Mouse (Mus musculus) lung, postnatal 10 days (tissue): ENCODE measurements around the gene Dao.

Experiments
- DNase-seq: peaks from one replicate; pipeline ENCODE4 v3.0.0; 2021

Gene Dao

DNA sequence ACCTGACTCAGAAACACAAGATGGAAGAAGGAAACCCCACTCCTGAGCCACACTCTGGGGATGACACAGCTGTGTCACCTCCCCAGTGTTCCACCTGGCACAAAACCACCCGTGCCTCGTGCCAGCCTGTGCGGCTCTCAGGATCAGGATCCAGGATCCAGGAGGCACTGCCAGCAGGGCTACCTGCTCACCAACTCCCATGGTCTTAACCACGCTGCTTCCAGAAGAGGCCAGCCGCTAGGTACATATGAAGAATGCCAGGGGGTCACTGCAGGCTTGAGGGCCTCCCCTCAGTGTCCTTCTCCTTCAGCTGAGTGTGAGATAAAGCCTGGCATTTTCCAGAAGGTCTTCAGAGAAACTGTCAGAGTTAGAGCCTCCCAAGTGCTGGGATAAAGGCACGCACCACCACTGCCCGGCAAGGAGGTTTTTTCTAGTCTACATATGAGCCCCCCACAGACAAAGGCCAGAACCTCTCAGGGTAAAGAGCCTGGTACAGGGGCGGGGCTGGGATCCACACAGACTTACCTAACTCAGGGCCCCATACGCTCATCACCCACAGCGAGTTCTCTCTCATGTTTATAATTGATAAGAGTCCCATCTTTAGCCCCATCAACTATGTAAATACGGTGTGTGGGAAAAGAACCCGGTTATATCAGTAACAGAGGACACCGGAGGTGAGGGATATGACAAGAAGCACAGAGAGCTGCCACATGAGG lies 19.3 kb upstream of the Dao start:
- no peak for DNase-seq

DNA sequence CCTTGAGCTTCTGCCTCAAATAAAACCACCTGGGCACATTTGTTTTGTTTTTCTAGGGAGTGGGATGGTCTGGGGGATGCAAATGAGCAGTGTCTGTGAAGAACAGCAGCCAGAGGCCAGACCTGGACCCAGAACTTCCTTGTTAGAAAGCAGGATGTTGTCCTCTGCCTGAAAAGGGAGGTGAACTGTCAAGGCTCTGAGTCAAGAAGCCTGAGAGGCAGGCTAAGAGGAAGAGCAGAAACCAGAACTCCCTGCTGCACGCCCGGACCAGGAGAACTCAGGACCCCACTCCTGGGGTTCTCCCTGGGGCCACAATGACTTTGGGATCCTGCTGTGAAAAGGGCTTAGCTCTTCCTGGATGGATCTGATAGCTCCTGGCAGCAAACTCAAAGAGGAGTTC lies 17.8 kb upstream of the Dao start:
- DNase-seq, result no peak

DNA sequence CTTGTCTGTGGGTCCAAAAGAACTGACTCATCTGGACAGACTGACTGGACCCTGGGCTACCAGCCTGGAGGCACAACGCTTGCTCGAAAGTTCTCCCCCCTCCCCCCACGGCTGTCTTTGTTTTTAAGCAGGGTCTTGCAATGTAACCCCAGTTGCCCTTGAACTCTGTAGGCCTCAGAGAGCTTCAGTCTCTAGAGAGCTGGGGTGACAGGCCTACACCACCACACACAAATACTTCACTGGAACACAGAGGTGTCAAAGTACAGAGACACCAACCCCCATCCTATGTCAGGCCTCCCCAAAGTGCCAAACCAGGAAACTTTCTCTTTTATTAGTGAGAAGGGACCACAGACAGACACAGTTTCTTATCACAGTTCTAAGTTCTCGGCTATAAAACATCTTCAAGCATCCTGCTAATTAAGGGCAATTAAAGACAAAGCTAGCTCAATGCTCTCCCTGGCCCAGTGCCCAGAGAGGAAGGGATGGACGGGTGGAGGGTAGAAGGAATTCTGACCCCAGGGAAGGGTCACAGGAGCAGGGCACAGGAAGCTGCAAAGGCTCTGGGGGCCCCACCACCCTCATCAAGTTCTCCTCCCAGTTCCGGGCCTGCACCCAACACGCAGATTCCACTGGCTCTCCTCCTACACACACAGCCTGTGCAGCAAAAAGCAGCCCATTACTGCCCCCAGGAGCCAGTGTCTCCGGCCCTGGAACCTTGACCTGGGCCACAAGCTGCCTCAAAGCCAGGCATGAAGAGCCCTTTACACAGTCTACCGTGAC lies 17.1 kb upstream of the Dao start:
- DNase-seq, result peak; percentile 76

DNA sequence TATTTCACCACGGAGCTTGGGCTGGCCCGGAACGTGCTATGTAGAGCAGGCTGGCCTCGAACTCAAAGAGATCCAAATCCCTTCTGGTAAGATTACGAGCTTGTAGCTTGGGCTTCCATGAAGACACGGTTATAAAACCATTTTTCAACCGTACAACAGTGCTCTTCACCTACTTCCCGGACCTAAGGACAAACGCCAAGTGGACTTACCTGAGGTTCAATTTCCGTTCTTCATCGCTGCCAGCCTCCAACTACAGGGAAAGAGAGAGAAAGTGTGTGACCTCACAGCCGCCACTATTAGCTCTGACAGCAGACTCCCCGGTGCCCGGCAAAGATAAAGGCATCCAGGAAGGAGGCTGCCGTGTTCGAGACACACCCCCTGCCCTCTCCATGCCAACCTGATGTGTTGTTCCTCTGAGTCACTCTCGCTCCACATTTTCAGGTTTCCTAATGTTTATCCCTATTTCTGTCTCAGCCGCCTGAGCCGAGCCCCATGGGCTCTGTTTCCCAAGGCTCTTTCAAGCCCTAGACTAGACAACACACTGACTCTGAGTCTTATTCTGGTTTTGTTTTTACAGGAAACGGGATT lies 14.0 kb upstream of the Dao start:
- peak; percentile 55 for DNase-seq

DNA sequence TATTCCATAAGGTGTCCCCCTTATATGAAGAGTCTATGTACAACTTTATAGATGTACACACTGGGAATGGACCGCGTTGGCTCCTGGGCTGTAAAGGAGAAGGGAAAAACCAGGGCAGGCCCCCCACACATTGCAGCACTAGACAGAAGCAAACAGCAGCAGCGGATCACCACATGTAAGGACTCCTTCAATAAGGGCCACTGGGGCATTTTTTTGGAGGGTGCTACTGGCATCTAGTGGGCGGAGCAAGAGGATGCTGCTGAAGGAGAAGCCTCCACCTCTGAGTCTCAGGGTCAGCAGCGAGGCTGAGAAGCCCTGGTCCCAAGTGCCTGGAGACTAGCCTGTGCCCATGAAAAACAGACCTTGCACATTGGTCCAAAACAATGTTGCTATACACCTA lies 12.9 kb upstream of the Dao start:
- DNase-seq, result peak; percentile 48

DNA sequence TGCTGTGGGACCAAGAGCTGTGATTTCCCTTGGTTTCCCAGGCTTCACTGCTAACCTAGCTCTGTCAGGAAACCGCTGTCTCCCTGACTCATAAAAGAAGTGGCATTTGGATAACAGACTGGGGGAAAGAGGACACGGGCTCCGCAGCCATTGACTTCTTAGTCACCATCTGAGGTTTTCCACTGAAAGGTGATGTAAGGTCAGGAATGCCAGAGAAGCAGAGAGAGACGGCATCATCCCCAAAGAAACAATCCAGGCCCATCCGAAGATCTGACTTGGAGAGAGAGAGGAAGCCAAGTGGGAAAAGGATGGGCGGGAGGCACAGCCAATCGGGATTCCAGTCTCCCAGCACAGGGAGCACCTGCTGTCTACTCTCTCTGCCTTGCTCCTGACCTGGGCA lies 12.4 kb upstream of the Dao start:
- no peak for DNase-seq

DNA sequence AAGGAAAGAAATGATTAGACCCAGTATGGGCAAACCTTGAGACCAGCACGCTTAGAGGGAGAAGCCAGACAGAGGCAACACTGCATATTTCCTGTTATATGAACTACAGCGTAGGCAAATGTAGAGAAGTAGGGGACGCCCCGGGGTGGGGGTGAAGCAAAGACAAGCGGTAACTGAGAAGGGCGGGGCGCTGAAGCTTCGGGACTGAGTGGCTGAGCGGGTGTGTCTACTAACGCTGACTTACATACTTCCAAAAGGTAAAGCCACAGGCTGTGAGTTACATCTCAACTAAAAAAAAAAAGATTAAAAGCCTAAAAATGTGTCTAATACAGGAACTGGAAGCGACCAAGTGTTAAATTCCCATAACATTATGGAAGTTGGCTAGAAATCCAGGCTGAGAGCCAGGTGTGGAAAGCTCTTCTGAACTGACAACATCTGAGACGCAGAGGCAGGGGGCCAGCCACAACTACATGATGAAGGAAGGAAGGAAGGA lies 11.1 kb upstream of the Dao start:
- DNase-seq, result peak; percentile 79

DNA sequence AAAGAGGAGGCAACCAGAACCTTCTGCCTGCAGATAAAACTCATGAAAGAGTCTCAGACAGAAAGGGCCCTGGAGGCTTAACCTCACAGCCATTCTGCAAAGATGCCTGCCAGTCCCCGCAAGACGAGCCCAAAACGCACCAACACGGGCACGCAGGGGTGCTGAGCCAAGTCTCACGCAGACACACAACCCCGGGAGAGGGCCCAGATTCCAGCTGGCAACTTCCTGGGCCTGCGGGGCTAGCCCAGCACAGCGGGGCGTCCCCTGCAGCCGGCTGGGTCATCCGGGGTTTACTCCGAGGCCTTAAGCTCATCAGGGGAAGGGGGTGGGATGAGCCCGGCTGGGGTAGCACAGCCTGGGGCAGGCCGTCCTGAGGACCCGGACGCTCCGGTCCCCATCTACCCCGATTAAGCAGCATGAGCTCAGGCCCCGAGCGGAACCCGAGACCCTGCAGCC lies 10.4 kb upstream of the Dao start:
- peak; percentile 68 for DNase-seq

DNA sequence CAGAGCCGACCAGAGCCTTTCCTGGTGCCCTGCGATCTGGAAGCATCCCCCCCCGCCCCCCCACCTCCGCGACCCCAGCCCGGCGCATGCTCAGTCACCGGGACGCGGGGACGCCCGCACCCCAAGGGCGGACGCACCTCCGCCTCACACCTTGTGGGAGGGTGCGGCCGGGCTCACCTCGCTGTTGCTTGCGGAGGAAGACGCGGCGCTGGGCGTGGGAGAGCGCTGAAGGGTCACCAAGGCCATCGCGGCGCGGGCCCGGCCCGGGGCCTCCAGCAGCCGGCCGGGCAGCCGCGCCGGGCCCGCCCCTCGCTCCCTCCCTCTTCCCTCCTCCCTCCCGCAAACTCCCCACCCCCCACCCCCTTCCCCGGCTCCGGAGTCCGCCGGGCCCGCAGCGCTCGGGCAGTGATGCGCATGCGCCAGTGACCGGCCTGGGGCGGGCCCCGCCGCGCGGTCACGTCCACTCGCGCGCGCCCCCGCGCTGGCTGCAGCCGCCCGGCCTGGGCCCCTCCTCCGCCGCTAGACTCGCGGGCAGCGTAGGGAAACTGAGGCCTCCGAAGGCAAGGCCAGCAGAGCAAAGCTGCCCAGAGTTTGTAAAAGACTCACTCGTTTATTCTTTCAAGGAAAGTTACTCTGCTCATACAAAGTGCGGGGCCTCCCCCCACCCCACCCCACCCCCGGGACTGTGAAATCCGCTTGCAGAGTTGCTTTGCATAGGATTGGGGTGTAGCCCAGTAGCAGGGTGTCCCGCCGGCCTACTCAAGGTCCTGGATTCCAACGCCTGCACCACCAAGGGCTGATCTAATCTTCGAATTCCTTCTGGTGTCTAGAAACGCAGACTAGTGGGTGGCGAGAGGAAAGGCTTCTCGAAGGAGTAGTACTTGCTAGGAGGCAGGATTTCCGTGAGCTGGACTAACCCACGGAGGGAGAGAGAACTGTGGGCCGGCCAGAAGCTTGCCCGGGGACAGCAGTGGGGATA lies 9.7 kb upstream of the Dao start, which contains the start of gene Ssh1:
Gene Ssh1, minus strand, starts transcription at position 408 of the 979 bp plus-strand sequence.
- DNase-seq, result peak; percentile 91

DNA sequence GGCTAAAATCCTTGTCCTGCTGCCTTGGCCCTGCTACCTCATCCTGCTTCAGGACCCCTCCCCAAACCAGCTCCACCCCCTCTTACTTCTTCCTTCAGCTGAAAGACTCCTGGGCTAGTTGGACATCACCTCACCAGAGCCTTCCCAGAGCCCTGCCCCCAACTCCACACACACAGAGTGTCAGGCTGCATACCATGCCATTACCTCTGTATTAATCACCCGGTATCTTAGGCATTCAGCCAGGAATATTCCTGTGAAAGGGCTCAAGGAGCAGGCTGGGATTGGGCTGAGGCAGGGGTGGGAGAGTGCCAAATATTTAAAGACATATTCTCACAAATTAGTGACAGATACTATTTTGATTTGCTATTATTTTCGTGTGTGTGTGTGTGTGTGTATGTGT lies 7.0 kb upstream of the Dao start:
- DNase-seq, result no peak

DNA sequence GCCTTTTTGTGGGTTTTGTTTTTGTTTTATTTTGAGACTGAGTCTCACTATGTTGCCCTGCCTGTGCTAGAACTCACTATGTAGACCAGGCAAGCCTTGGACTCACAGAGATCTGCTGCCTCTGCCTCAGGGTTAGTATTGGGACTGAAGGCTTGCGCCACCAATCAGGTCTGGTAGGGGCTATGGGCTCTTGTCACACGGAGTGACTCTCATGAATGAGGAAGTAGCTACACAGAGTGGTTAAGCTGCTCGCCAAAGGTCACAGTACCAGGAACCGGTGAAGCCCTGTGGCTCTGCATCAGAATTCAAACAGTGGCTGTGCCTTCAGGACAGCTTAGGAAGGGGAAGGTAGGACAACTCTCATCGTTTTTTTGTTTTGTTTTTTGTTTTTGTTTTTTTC lies 4.1 kb upstream of the Dao start:
- DNase-seq, result peak; percentile 30

DNA sequence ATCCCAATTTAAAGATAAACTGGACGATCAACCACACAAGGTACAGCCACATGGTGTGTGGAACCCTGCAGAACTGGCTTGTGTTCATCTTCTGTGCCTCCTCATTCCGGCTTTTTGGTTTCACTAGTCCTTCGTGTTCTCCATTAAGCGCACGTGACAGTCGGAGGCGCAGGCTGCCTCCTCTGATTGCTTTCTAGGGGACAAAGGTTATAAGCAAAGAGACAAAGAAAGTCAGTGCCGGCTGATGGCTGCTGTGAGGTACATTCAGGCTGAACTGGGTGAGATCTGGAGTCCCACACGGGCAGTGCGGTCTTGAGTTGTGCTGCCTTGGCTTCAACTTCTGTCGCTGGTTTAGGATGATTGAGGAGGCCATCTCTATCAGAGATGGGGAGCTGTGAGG lies 1.1 kb downstream of the Dao start:
- DNase-seq, result no peak

DNA sequence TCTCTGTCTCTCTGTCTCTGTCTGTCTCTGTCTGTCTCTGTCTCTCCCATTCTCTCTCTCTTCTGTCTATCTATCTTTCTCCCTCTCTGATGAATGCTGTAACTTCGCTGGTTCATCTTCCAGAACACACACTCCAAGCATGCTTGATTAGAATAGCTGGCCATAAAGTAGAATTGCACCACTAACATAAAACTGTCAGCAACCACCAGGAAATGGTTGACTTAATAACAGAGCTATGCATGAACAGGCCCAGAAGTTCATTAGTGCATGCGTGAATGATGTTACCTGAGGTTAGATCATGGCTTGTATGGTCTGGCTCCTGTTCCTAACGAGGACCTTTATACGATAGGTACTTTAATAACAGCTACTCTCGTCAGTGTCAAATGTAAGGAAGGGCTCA lies 1.6 kb downstream of the Dao start:
- no peak for DNase-seq

DNA sequence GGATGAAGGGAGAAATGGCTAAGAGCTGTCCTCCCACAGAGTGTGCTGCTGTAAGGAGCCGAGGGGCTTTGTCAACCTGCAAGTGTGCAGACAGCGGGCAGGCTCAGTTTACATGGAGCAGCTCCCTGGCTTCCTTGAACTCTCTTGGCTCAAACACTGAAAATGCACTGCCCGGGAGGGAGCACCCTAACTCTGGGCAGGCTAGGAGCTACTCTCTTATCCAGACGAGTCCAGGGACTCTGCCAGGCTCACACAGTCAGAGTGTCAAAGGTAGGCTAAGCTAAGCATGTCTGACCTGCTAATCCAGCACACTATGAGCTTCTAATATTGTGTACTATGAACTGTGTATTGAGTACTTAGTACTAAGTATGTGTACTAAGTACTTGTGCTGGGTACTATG lies 3.5 kb downstream of the Dao start:
- DNase-seq, result no peak

DNA sequence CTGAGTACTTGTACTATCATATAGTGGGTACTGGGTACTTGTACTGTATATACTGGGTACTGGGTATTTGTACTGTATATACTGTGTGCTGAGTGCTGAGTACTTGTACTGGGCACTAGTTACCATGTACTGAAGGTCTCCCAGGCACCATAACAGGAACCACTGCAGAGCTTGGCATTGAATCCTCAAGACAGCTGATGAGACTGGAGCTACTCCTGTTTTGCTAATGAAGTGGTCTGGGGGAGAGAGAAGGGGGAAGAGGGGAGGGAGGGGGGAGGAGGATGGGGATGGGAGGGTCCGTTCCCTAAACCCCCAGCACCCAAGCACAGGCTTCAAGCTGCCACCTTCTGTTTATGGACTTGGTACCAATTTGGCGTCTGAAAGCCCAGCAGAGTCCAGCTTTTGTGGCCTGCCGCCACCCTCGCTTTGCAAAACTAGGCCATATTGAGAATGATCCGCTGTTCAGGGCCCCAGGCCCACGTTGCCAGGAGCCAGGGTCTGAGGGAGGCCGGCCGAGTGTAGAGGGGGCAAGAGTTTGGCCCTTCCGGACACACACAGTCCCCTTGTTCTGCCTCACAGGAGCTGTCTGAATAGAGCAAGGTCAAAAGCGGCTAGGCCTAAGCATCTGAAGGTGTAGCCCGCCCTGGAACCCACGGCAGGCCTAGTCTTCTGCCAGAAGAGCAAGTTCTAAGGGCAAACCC lies 4.4 kb downstream of the Dao start:
- DNase-seq, result no peak

DNA sequence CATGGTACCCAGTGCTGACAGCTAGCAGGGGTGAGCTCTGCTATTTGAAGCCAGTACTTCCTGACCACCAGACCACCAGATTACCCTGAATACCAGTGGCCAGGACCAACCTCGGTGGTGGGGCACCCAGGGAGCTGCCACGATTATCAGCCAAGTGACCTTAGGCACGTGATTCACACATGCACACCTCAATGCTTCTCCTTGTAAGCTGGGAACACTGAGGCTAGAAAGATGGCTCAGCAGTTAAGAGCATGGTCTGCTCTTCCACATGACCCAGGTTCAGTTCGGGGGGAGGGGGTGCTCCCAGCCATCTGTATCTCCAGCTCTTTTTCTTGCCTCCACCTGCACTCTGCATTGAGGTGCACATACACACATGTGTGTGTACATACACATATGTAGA lies 5.5 kb downstream of the Dao start:
- DNase-seq, result no peak

DNA sequence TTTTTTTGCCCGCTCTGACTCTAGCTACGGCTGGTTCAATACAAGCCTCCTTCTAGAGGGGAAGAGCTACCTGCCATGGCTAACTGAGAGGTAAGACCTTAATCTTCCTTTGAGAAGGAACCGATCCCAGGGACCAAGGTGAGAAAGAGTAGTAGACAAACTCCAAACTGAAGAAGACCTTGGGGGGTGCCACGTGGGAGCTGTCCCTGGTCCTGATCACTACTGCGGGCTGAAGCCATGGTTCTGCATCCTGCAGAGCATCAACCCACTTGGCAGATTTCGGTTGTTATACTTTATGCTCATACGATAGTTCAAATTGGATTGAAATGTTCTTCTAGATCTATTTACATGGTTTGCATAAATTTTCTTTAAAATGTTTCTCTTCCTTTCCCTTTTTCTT lies 11.6 kb downstream of the Dao start:
- peak; percentile 20 for DNase-seq

DNA sequence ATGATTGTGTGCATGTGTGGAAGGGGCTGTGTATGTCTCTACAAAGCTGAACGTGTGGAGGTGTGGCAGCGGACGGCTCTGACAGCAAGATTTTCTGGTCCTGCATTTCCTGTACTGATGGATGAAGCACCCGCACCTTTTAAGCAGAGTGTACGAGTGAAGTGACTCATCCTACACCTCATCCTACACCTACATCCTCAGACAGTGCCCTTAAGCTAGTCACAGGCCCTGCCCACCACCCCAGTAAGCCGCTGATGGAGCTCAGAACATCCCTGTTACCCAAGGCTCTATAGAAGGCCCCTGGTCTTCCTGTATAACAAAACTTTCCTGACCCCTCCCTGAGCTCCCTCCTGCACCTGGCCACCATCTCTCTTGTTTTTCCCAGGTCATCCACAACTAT lies 20.9 kb downstream of the Dao start:
- no peak for DNase-seq

DNA sequence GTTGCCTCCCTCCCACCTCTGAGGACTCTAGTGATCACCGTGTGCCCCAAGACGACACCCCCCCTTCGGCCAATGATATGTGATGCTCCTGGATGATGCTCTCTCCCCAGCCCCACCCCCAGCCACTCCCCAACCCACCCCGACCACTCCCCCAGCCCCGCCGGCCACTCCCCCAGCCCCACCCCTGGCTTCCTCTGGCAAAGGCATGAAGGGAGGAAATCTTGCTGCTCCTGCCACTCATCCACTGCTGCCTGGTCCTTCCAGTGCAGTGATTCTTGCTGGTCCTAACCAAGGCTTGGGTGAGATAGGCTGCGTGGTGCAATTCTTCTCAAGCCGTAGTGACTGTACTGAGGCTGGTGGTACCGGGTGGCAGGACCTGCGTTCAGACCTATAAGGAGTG lies 21.4 kb downstream of the Dao start:
- DNase-seq, result no peak

DNA sequence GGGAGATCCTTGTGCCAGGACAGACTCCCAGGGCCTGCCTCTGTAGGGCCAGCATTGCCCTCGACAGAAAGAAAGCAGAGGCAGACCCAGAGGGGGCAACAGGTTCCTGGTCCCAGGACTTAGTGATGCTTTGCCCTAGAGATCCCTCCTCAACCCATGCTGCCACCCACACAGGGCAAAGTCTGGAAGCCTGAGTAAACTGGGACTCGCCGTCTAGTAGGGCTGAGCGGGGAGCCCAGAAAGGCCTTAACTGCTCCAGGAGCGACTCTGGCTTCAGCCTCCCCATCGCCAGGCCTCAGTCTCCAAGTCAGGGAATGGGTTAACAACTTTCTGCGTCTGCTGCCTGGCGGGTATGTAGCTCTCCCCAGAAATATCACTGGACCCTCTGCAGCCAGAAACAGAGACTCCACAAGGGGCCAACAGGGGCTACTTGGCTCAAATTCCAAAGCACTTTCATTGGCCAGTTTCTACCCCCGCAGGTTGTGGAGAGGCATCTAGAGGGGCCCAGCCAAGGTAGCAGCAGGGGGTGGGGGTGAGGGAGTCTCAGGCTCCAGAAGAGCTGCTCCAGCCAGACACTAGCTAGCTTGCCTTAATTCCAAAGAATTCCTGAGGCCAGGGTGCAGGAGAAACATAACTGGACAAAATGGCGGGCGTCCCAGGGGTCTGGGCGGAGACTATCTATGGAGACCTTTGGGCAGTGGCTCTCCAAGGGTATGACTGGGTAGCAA lies 23.9 kb downstream of the Dao start:
- DNase-seq, result no peak

DNA sequence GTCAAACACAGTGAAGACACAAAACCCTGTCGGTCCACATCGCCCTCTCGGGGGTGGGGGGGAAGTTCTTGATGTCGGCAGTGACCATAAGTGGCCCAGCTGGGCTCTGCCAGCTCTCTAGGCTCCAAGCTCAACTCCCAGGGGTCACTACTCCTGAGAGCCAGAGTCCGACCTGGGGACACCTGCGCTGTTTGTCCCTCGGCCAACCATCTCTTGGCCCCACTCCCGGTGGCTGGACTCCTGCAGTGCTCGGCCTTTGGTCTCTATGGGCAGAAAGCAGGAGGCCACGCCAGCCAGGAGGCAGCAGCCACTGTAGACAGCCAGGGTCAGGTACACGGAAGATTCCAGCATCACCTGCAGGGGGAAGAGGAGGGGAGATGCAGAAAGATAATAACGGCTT lies 24.6 kb downstream of the Dao start:
- no peak for DNase-seq
